Mouse (Mus musculus) heart, embryonic 10.5 days (tissue): Measurements from ENCODE around the gene Vps53. TPM values are rescaled to one million over a fixed set of nuclear protein-coding genes. Genes with fewer than 3 reads are reported as not detected.

Experiments used
- DNase-seq: peaks from one replicate; pipeline ENCODE4 v3.0.0-alpha.2; 2017; ENCODE audit warnings: low spot score
- H3K27ac ChIP-seq: fragments of 300-500 bp; sonication (generic); 2 replicates; pipeline ENCODE4 v1.5.1; 2016; ENCODE audit warnings: mild to moderate bottlenecking
- H3K27me3 ChIP-seq: fragments of 300-500 bp; sonication (generic); 2 replicates; pipeline ENCODE4 v1.6.1; 2016; ENCODE audit warnings: mild to moderate bottlenecking; ENCODE audit not compliant: poor library complexity, insufficient read depth, severe bottlenecking
- H3K36me3 ChIP-seq: fragments of 300-500 bp; sonication (generic); 2 replicates; pipeline ENCODE4 v1.6.1; 2016; ENCODE audit warnings: mild to moderate bottlenecking, moderate library complexity
- H3K4me1 ChIP-seq: fragments of 300-500 bp; sonication (generic); 2 replicates; pipeline ENCODE4 v1.6.1; 2016; ENCODE audit warnings: mild to moderate bottlenecking
- H3K4me3 ChIP-seq: fragments of 300-500 bp; sonication (generic); 2 replicates; pipeline ENCODE4 v1.5.1; 2016; ENCODE audit warnings: mild to moderate bottlenecking, moderate library complexity
- H3K9me3 ChIP-seq: fragments of 300-500 bp; sonication (generic); 2 replicates; pipeline ENCODE4 v1.6.1; 2016; ENCODE audit warnings: mild to moderate bottlenecking, moderate library complexity
- WGBS: fragments of 180-500 bp; shearing (Covaris S2); methylation state at CpG from one replicate; pipeline ENCODE4 v1.1.7; 2016; 5-methylcytosine and 5-hydroxymethylcytosine counted together
- polyA plus RNA-seq: library from polyadenylated mRNA; unstranded; fragments of >200 nt; fragmentation: Nextera tagmentation; extraction: Ambion mirVana; gene quantifications from 2 replicates; pipeline ENCODE4 v1.2.1, GENCODE M21; 2016

The Vps53 gene
- polyA plus RNA-seq, 1 experiment from 2014 or later: 35.1 TPM

DNA sequence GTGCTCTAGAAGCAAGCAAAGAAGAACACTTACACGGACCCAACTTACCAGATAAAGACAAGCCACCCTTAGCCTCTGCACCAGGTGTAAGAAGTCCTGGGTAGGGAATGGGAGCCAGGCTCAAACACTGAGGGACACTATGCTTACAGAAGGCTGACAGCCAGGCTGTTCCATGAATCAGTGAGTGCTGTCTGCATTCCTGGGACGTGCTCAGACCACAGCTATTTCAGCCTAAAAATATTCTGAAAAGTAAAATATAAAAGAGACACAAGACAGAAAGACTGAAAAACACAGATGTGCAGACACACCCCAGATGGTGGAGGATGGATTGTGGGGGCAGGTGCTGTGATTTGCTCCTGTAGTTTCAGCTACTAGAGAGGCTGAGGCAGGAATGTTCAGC, 24.6 kb downstream of the Vps53 start:
- Histone ChIP-seq H3K27ac (no peak overlapping the region), H3K27me3 (no peaks in the 10 kb centered on the region), H3K4me3 (no peak overlapping the region), H3K36me3 (peaks cover 34% of the 10 kb centered on the region), H3K4me1 (0 out of 2 replicates have a peak, but pooled peaks cover 2% of the 10 kb centered on the region), H3K9me3 (no peaks in the 10 kb centered on the region)
- no peak for DNase-seq
- 84% methylated on average over 2 of the region's 2 CpGs for WGBS

DNA sequence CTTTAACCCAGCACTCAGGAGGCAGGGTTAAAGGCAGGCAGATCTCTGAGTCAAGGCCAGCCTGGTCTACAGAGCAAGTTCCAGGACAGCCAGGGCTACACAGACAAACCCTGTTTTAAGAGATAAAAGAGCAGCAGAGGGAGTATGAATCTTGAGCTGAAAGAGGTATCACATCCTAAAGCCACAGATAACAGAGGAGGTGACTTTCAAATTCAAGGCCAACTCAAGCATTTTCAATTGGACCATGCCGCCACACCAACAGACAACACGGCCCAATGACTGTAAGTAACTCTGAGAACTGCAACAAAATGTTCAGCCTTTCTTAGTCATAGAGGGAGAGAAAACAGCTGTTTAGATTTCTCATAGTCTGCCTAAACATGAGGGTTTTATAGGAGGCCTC, 25.2 kb downstream of the Vps53 start:
- no peak overlapping the region for H3K27ac ChIP-seq
- 91% methylated on average over 2 of the region's 2 CpGs for WGBS
- no peaks in the 10 kb centered on the region for H3K4me1 ChIP-seq
- H3K27me3 ChIP-seq: no peaks in the 10 kb centered on the region
- H3K36me3 ChIP-seq: peaks cover 28% of the 10 kb centered on the region
- no peaks in the 10 kb centered on the region for H3K9me3 ChIP-seq
- H3K4me3 ChIP-seq: no peak overlapping the region
- no peak for DNase-seq

DNA sequence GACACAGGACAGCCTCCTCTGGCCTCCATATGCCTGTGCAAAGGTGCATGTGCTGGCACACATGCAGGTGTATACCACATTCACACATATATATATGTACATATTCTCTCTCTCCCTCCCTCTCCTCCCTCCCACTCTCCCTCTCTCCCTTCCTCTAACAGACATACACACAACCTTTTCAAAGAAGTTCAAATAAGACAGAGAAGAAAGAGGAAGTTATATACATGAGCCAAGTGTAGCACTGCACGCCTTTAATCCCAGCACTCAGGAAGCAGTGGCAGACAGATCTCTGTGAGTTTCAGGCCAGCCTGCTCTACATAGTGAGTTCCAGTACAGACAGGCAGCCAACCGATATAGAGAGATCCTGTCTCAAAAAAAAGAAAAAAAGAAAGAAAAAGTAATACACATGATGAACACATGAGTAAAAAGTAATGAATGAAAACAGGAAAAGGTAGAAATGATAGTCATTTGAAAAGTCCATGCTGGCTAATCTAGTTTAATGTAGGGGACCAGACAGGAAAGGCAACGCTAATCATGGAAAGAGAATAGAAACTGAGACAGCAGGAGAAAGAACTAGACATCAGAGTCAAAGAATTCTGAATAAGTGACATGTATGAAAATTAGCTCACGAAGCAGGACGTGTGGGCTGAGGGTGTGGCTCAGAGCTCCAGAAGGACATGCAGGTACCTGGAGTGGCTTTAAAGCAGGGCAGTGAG, 26.1 kb downstream of the Vps53 start:
- Histone ChIP-seq H3K9me3 (no peaks in the 10 kb centered on the region), H3K4me3 (no peak overlapping the region), H3K4me1 (peaks cover 4% of the 10 kb centered on the region), H3K27me3 (no peaks in the 10 kb centered on the region), H3K36me3 (peaks cover 26% of the 10 kb centered on the region), H3K27ac (no peak overlapping the region)
- DNase-seq: no peak
- 89% methylated on average over 5 of the region's 5 CpGs for WGBS

DNA sequence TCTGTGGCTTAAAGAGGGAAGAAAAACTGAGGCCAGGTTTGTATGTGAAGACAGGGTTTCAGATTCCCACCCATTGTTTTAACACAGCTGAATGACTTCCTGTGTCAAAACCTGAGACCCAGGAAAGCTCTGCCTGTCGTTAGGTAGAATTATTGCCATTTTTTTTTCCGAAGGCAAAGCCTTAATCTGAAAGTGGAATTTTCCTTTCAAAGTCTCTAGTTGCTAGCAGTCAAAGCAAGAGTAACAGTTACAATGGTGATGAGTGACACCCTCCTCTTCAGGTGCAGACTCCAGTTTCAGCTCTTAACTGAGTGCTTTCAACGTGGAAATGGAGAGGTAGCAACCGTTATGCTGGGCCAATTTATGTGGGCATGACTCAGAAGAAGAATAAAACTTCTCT, 28.5 kb downstream of the Vps53 start:
- Histone ChIP-seq H3K4me1 (peaks cover 20% of the 10 kb centered on the region), H3K27ac (no peak overlapping the region), H3K27me3 (no peaks in the 10 kb centered on the region), H3K36me3 (peaks cover 22% of the 10 kb centered on the region), H3K4me3 (no peak overlapping the region), H3K9me3 (no peaks in the 10 kb centered on the region)
- WGBS: 60% methylated on average over 4 of the region's 4 CpGs
- no peak for DNase-seq

DNA sequence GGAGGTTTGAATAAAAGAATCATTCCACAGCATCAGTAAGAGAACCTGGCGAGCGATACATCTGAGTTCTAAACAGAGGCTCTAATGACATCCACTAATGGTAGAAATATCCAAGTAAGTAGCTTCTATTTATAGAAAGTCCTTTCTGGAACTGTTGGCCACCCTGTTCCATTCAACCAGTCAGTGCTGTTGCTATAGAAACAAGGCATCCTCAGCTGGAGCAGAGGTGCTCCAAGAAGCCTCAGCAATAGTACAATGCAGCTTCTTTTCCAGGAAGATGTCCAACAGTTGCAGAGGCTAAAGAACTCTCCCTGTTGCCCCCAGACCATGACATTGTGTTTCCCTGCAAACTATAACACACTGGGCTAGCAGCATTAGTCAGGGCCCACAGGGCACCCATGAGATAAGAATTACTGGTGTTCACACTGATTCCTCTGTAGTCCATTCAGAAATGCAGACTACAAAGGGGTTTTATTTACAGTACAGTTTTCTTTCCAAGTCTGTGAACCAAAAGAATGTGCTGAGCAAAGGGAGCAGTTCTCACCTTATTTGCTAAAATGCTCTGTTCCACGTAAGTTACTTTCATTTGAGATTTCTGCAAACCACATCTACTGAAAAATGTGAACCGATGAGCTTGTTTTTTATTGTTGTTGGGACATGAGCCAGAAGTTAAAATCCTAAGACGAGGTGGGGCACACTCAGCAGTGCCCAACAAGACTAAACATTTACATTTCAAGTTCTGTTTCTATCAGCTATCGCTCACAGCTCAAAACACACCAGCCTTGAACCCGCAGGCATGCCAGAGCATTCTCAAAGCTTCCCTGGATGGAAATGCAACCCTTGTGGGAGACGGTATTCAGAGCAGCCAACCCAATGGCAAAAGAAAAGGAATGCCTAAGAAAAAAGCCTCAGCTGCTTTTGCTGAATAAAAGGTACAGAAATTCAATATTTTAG, 31.1 kb downstream of the Vps53 start:
- Histone ChIP-seq H3K27ac (no peak overlapping the region), H3K4me3 (no peak overlapping the region), H3K36me3 (peaks cover 14% of the 10 kb centered on the region), H3K4me1 (peaks cover 20% of the 10 kb centered on the region), H3K9me3 (no peaks in the 10 kb centered on the region), H3K27me3 (no peaks in the 10 kb centered on the region)
- 71% methylated on average over 8 of the region's 8 CpGs for WGBS
- DNase-seq: no peak

DNA sequence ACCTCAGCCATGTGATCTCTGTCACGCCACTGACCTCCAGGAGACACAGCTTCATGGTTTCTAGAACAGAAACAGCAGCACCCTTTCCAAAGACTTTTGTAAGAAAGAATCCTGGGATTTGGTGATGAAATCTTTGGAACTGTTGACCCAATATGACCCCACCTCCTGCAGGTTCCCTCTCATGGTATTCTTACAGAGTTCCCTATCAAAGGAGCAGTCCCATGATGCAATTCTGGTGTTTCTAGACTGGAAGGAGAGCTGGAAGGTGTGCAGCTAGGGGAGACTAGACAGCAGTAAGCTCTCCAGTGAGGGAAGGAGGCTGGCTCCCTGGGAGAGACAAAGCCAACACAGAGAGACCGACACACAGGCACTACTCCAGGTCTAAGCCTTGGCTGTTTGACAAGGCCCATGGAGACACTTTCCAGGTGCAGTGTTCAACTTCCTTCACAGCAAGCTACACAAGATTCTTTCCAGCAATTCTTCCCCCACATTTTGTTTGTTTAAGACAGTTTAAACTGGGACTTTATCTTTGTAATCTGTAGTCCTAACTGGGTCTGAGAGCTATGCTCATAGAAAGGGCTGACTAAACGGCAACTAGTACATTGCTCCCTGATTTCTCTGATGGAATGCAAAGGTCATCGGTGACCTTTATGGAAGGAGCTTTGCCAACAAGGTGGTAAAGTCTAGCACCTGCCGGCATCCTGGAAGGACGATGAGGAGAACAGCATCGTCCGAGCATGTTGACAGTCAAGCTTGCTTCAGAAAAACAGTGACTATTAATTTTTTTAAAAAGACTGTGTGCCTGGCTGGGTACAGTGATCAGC, 33.0 kb downstream of the Vps53 start:
- H3K4me1 ChIP-seq: peaks cover 20% of the 10 kb centered on the region
- 84% methylated on average over 8 of the region's 8 CpGs for WGBS
- no peak overlapping the region for H3K4me3 ChIP-seq
- no peak for DNase-seq
- H3K27ac ChIP-seq: no peak overlapping the region
- no peaks in the 10 kb centered on the region for H3K9me3 ChIP-seq
- H3K27me3 ChIP-seq: no peaks in the 10 kb centered on the region
- peaks cover 7% of the 10 kb centered on the region; the same call in 1 of the 2 replicates for H3K36me3 ChIP-seq

DNA sequence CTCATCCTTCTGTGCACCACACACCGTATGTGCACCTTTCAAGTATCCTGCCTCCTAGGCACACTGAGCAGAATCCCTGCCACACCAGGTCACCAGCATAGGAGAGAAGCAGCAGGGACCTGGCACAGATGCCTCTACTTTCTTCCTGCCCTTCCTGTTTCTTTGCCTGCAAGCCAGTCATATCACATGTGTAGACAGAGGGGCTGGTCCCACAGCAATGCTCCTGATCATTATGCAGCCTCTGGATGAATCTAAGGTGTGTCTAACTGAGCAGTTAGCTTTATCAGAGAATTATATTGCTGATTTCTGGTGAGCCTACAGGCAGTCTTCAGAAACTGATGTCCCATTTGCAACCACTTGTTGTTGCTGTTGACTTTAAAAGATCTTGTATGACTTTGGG, 34.3 kb downstream of the Vps53 start:
- Histone ChIP-seq H3K27me3 (no peaks in the 10 kb centered on the region), H3K36me3 (peaks cover 7% of the 10 kb centered on the region; the same call in 1 of the 2 replicates), H3K9me3 (no peaks in the 10 kb centered on the region), H3K27ac (no peak overlapping the region), H3K4me3 (no peak overlapping the region), H3K4me1 (peaks cover 20% of the 10 kb centered on the region)
- 90% methylated on average over 1 of the region's 1 CpGs for WGBS
- no peak for DNase-seq

DNA sequence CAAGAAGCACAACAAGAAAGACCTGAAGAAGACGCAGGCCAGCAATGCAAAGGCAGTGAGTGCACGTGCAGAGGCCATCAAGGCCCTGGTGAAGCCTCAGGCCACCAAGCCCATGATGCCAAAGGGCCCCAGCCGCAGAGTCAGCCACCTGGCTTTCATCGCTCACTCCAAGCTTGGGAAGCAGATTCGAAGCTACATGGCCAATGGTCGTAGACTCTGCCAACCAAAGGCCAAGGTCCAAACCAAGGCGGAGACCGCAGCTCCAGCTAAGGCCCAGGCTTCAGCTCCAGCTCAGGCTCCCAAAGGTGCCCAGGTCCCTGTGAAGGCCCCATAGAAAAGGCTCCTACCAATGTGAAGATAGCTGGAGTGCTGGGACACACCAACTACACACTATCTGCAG, 35.1 kb downstream of the Vps53 start:
- H3K27me3 ChIP-seq: no peaks in the 10 kb centered on the region
- no peak overlapping the region for H3K27ac ChIP-seq
- peaks cover 20% of the 10 kb centered on the region for H3K4me1 ChIP-seq
- DNase-seq: no peak
- H3K4me3 ChIP-seq: no peak overlapping the region
- 92% methylated on average over 8 of the region's 8 CpGs for WGBS
- H3K36me3 ChIP-seq: peaks cover 7% of the 10 kb centered on the region; the same call in 1 of the 2 replicates
- no peaks in the 10 kb centered on the region for H3K9me3 ChIP-seq

DNA sequence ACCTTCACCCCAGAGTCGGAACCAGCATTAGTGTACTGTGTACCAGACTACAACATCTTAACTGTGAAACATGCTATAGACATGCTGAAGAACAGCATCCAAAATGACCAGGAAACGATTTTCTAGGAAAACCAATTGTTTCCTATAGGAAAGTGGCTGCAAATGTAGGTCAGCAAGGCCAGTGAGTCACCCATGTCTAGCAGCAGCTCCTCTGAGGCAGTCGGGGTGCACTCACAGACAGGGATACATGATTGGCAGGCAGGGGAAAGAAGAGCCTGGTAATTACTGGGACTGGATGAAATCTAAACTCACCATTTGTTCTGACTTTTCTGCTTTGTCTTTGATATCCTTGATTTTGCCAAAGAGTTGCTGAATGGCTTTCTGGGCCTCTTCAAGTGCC, 41.5 kb downstream of the Vps53 start:
- Histone ChIP-seq H3K27me3 (no peaks in the 10 kb centered on the region), H3K27ac (no peak overlapping the region), H3K9me3 (no peaks in the 10 kb centered on the region), H3K36me3 (peaks cover 35% of the 10 kb centered on the region), H3K4me3 (no peak overlapping the region), H3K4me1 (no peaks in the 10 kb centered on the region)
- 78% methylated on average over 3 of the region's 3 CpGs for WGBS
- no peak for DNase-seq

DNA sequence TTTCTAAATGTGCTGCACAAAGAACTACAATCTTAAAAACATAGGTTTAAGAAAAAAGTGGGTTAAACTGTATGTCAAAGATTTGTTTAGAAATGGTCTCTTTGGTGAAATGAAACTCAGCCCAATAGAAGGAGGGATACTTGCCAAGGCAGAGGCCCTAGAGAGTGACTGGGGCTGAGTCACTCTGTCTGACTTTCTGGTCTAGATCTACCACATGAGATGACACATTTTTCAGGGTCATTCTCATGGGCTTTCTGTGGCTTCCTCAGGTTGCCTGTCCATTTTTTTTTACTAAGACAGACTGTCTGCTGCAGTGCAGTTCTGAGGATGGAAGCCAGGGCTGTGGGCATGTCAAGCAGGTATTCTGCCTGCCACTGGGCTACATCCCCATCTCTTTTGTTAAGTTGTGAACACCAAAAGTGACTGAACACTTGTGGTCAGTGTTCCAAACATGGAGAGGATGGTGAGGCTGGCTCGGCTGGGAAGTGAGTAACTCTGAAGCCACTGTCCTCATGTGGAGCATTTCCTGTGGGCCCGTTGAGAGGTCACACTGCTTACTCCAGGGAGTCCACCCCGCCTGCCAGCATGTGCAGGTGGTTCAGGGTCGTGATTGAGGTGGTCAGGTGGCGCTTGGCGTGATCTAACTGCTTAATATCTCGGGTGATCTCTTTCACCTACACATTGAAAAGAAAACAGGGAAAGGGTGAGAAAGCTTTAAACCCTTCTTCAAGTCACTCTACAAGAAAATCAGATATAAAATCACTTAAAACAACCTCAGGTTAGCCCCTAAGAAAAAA, 43.6 kb downstream of the Vps53 start:
- H3K9me3 ChIP-seq: no peaks in the 10 kb centered on the region
- H3K27ac ChIP-seq: no peak overlapping the region
- H3K4me1 ChIP-seq: no peaks in the 10 kb centered on the region
- H3K4me3 ChIP-seq: no peak overlapping the region
- no peak for DNase-seq
- 80% methylated on average over 7 of the region's 7 CpGs for WGBS
- H3K27me3 ChIP-seq: no peaks in the 10 kb centered on the region
- peaks cover 42% of the 10 kb centered on the region for H3K36me3 ChIP-seq

DNA sequence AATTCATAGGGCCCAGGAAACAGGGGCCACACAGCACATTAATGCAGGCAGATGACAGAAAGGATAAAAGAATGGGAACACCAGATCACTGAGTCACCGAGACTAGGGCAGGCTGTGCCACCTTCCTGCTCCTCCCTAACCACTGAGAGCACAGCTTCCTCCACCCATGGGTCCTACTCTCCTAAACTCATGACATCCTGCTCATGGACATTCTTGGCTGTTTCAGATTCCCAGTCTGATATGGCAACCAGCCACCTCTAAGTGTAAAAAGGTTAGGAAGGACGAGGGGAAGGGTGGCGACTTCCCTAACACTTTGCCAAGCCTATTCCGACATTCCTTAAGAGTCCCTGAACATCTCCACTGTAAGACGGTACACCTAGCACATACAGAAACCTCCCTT, 48.6 kb downstream of the Vps53 start:
- Histone ChIP-seq H3K9me3 (no peaks in the 10 kb centered on the region), H3K36me3 (peaks cover 38% of the 10 kb centered on the region), H3K4me1 (peaks cover 8% of the 10 kb centered on the region), H3K27me3 (no peaks in the 10 kb centered on the region), H3K27ac (no peak overlapping the region), H3K4me3 (no peak overlapping the region)
- DNase-seq: no peak
- WGBS: 79% methylated on average over 5 of the region's 5 CpGs

DNA sequence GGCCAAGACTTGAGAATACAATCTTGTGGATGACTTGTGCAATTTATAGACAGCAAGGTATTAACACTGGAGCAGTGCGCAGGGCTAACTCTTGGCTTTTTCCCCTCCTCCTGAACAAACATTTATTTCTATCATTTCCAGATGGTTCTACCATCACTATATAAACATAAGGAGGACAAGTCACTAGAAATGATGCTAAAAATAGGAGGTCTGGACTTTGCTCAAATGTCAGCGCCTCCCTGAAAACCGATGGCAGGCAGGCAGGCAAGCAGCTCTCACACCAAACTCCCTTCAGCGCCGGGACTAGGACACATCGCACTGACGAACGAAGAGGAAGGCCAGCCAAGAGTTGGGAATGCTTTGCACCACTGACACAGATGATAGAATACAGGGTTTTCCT, 54.1 kb downstream of the Vps53 start:
- Histone ChIP-seq H3K36me3 (peaks cover 11% of the 10 kb centered on the region; the same call in 1 of the 2 replicates), H3K27me3 (no peaks in the 10 kb centered on the region), H3K27ac (peak overlapping the region; percentile 53; the same call in 1 of the 2 replicates), H3K9me3 (no peaks in the 10 kb centered on the region), H3K4me3 (0 out of 2 replicates have a peak overlapping the region, but pooled peaks have one; percentile 29), H3K4me1 (peaks cover 31% of the 10 kb centered on the region)
- 26% methylated on average over 8 of the region's 8 CpGs for WGBS
- DNase-seq: peak; percentile 85
